Mouse (Mus musculus): Measurements from ENCODE around the gene Flnb. TPM values are rescaled to one million over a fixed set of nuclear protein-coding genes. Genes with fewer than 3 reads are reported as not detected.

The Flnb gene
- total RNA-seq, 2 experiments from 2014 or later: 5.1 to 6.3 TPM

DNA sequence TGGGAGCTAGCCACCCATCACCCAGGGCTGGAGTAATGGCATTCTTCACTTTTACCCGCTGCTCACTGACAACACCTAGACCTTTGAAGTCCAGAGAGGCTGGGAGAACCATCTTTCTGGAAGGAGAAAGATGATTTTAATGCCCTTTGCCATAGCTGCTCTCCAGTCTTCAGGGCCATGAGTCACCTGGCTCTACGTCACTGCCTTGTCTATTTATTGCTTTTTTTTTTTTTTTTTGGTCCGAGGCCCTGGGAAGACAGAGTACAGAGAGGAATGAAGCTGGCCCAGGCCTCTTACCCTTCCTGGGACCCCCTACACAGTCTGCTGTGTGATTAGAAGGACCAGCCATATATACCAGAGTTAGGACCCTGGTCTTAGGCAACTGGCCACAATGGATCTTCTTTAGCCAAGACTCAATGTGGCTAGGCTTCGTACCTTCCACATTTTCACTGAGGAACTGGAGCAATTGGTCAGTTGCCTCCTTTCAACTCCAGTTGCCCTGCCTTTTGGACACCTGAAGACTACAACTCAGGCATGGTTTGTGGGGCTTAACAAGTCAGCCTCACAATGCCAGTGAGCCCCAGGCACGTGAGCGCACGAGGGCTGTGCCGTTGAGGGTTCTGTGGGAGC lies 42.9 kb downstream of the Flnb start:
- no peak for ATAC-seq (ENCODE audit: poor library complexity, severe bottlenecking)

DNA sequence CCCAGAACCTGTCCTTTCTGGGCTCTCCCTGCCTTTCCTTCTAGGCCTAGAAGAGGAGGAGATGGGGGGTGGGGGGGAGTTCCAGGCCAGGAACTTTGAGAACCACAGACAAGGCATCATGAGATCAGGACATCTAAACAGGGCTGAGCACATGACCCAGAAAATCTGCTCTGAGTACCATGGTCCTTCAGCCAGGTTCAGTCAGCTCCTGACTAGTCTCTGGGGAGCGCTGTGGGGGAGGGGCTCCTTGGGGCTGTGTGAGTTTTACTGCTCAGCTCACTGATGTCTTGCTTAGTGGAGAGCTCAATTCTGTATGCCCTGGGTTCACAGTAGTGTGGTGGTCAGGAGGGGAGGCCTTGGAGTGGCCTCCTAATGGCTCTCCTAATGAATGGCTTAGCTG lies 43.5 kb downstream of the Flnb start:
- no peak for ATAC-seq (ENCODE audit: poor library complexity, severe bottlenecking)

DNA sequence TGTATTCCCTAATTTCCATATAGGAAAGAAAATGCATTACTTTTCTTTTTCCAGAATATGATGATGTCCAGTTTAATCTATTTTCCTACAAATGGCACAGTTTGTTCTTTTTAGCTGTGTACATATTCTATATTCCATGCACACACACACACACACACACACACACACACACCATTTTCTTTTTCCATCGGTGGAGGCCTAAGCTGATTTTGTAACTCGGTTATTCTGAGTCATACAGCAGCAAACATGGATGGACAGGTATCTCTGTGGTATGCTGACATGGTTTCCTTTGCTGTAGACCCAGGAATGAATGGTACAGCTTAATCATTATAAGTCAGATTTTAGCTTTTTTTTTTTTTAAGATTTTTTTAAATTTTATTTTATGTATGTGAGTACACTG lies 44.5 kb downstream of the Flnb start:
- no peak for ATAC-seq (ENCODE audit: poor library complexity, severe bottlenecking)

GRCm38 (mm10) chr14:7863199-7863598 lies 45.4 kb downstream of the Flnb start:
- ATAC-seq (ENCODE audit: poor library complexity, severe bottlenecking): no peak

DNA sequence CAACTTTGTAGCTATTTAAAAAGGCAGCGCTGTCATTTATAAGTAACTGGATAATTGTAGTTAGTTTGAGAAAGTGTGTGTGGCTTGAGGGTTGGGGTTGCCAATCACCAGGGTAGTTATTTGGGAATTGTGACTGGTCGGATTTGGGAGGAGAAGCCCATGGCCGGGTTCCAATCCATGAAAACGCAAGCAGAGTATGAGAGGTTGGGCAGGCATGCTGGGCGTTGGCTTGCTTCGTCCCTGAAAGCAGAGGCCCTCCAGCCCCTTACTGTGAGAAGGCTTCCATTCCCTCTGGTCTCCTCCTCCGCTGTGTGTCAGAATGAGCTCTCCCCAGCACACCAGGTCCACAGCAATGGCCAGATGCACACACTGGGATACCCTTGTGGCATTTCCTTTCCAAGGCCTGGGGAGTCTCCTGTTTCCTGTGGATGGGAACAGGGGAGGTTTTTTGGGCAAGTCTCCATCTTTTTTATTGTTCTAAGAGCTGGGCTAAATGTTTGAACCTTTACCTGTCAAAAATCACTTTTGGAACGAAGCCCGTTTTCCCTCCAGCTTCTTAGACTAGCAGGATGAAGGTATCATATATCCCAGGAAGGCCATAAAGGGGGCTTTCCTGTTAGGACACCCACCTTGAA lies 46.2 kb downstream of the Flnb start:
- ATAC-seq (ENCODE audit: poor library complexity, severe bottlenecking): no peak

- ATAC-seq (ENCODE audit: poor library complexity, severe bottlenecking): no peak
Measured at GRCm38 (mm10) chr14:7864506-7864899, 46.7 kb downstream of the Flnb start.

- ATAC-seq (ENCODE audit: poor library complexity, severe bottlenecking): no peak
Measured at GRCm38 (mm10) chr14:7867224-7867623, 49.5 kb downstream of the Flnb start.

DNA sequence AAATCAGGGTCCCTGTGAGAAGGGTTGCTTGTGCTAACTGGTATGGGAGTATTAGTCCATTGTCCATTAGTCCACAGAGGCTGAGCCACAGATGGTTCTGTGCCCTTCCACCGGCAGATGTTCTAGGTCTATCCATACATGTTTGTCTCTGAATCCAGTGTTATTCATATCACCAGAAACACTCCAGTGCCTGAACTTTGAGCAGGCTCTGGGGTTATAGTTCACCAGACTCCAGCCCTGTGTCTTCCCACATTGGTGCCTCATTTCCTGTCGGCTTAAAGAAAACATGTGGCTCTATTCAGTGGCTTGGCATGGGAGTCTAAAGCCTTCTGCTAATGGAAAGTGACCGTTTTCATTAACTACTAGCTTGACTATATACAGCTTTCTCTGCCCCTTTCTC lies 50.1 kb downstream of the Flnb start:
- no peak for ATAC-seq (ENCODE audit: poor library complexity, severe bottlenecking)

DNA sequence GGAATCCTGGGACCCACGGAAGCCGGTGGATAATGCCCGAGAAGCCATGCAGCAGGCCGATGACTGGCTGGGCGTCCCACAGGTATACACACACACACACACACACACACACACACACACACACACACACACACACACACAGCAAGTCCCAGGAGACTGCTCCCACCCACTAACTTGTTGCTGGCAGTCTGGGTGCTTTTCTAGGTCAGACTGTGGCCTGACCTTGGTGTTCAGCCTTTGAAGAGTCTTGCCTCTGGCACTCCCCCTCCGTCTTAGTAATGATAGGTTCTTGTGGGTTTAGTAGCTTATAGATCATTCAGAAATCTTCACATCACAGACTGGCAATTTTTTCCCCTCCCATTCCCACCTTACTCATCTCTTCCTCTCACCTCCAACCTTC lies 52.0 kb downstream of the Flnb start:
- no peak for ATAC-seq (ENCODE audit: poor library complexity, severe bottlenecking)

DNA sequence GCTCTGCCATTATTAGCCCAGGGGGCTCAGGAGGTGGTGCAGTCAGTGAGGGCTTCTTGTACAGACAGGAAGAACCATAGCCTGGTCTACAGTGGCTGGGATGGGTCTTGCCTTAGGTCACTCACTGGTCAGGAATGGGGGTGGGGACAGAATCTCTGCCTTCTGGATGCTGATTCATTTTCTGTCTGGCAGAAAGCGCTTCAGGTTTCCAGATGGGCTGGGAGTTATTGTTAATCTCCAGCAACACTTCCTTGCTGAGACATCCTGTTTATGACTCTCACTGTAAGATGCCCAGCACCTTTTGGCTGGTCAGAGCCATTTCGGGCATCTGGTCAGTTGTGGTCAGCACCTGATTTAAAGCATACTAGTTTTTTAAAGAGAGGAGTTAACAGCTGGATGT lies 55.8 kb downstream of the Flnb start:
- ATAC-seq (ENCODE audit: poor library complexity, severe bottlenecking): no peak

DNA sequence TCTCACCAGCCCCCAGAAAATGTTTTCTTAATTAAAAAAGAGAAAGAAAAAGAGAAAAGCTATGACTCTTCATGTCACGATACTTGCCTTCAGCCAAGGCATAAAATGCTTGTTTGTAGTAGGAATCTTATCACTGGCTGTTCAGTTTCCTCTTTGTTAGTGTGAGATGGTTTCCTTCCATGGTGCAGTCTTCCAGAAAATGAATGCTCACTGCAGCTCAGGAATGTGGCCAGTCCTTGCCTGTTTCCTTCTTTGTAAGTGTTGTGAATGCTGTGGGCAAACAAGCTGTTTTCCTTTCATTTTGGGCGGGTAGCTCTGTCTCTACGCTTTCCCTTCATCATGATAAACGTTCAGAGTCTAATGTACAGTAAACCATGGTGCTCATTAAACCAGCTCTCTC lies 56.7 kb downstream of the Flnb start:
- ATAC-seq (ENCODE audit: poor library complexity, severe bottlenecking): no peak

DNA sequence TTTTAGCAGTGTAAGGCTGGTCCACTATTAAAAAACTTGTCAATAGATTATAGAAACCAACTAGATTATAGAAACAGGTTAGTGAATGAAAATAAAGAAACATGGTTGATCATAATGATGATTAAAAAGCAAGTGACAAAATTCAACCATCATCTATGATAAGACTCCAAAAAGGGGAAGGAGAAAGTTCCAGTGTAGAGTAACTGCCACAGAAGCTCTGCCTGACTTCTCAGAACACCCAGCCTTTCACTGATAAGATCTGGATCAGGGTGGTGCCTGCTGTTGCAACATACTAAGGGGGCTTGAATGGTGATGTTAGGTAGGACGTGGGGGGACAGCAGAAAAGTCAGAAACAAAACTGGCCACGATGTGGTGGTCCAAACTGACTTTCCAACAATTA lies 60.2 kb downstream of the Flnb start:
- peak; percentile 51 for ATAC-seq (ENCODE audit: poor library complexity, severe bottlenecking)

DNA sequence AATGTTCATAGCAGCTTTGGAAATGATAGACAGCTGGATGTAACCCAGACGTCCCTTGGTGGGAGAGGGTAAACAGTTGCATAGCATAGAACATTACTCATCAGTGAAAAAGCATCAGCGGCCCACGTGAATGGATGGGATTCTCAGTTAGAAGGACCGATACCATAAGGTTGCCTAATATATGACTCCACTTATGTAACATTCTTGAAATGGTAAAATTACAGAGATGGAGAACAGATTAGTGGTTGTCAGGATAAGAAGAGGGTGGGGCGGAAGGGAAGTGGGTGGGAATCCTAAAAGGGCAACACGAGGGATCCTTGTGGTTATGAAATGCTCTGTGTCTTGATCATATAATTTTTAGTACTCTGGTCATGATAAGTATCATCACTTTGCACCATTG lies 62.6 kb downstream of the Flnb start:
- ATAC-seq (ENCODE audit: poor library complexity, severe bottlenecking): peak; percentile 79

DNA sequence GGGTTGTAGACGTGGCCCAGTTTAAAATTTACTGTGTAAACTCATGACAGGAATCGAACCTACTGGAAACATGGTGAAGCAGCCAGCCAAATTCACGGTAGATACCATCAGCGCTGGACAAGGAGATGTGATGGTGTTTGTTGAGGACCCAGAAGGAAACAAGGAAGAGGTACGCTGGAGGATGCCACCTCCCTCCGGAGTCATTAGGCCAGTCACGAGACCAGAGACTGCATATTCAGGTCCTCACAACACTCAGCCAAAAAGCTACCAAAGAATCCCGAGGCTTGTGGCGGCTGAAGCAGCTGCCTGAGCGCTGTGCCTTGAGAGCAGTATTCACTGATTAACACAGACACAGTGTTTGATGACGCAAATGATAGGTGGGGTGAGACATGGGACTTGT lies 63.8 kb downstream of the Flnb start:
- ATAC-seq (ENCODE audit: poor library complexity, severe bottlenecking): no peak

DNA sequence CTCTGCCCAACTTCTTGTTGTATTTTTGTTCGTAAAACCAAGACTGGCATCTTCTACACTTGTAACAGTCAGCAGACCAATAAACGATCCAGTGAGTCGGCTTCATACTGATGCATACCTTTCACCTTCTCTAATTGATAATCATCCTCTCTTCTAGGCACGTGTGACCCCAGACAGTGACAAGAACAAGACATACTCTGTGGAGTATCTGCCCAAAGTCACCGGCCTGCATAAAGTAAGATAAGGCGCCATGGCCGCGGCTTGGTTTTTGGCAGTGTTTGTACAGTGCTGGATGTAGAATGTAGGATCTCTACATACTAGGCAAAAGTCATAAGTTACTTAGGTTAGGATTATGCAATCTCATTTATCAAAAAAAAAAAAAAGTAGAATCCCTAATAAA lies 64.3 kb downstream of the Flnb start:
- no peak for ATAC-seq (ENCODE audit: poor library complexity, severe bottlenecking)

GRCm38 (mm10) chr14:7884158-7884557 lies 66.4 kb downstream of the Flnb start:
- no peak for ATAC-seq (ENCODE audit: poor library complexity, severe bottlenecking)

GRCm38 (mm10) chr14:7884841-7885240 lies 67.1 kb downstream of the Flnb start:
- no peak for ATAC-seq (ENCODE audit: poor library complexity, severe bottlenecking)

DNA sequence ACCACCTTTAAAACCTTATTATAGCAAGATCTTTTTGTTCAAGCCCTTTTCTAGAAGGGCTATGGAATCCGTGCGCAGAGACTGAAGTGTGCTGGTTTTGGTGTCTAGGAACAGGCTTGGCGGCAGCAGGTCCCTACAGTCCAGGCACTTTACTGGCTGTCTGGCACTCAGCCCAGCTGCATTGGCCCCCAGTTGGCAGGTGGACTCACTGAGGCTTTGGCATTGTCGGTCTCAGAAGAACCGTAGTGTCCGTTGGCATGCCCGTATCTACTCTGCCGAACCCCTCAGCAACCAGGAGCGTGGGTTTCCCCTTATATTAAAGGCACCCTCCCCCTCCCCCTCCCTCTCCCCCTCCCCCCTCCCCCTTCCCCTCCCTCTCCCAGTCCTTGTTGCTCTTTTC lies 67.8 kb downstream of the Flnb start:
- ATAC-seq (ENCODE audit: poor library complexity, severe bottlenecking): no peak

DNA sequence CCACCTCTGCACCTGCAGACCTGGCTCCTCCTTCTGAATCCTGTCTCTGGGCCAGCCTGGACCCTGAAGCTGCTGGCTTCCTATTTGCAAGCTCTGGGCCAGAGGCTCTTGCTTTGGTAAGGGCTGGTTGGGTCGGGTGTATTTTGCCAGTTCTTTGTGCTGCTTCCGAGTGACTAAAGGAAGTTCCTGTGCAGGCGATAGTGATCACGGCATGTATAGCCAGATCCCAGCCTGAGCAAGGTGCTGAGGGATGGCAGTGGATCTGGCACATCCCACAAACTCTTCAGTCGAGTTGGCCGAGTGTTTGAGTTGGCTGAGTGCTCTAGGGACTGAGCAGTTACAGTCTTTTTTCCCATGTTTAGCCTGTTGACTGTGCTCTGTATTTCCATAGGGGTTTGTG lies 68.3 kb downstream of the Flnb start:
- ATAC-seq (ENCODE audit: poor library complexity, severe bottlenecking): no peak

GRCm38 (mm10) chr14:7887171-7887570 lies 69.4 kb downstream of the Flnb start:
- ATAC-seq (ENCODE audit: poor library complexity, severe bottlenecking): no peak

- ATAC-seq (ENCODE audit: poor library complexity, severe bottlenecking): no peak
Measured at GRCm38 (mm10) chr14:7888294-7888693, 70.5 kb downstream of the Flnb start.

GRCm38 (mm10) chr14:7888811-7889651 lies 71.3 kb downstream of the Flnb start:
- ATAC-seq (ENCODE audit: poor library complexity, severe bottlenecking): peak; percentile 57
